Mouse (Mus musculus) MEL (cell line): ENCODE measurements around the gene Frk.

Experiments
- MYC ChIP-seq: IDR thresholded peaks from 2 replicates; pipeline ENCODE4 v1.6.1; 2011; ENCODE audit warnings: low read depth, mild to moderate bottlenecking, low read length, improper control_type of control experiment, moderate library complexity
- RAD21 ChIP-seq: IDR thresholded peaks from 2 replicates; pipeline ENCODE4 v1.6.1; 2011; ENCODE audit warnings: mild to moderate bottlenecking, low read depth, low read length, improper control_type of control experiment

GRCm38 (mm10) chr10:34511192-34511591 lies 28.0 kb downstream of the Frk start:
- TF ChIP-seq RAD21 (no peak), MYC (no peak)
